Mouse (Mus musculus) testis, adult 2 months (tissue): Measurements from ENCODE around the gene Atxn1.

Experiments
- CTCF ChIP-seq: fragments of 200-500 bp; IDR thresholded peaks from 2 replicates; pipeline ENCODE4 v1.5.1; 2012; ENCODE audit warnings: low read depth, mild to moderate bottlenecking, inconsistent platforms, low read length, moderate library complexity; ENCODE audit not compliant: control insufficient read depth, insufficient read depth, insufficient replicate concordance
- POLR2A ChIP-seq: fragments of 200-500 bp; IDR thresholded peaks from 2 replicates; pipeline ENCODE4 v1.6.1; 2012; ENCODE audit warnings: low read depth, mild to moderate bottlenecking, inconsistent platforms, low read length, moderate library complexity; ENCODE audit not compliant: control insufficient read depth

- TF ChIP-seq CTCF (no peak), POLR2A (no peak)
These were observed 272.4 kb downstream of the Atxn1 start for GRCm38 (mm10) chr13:45692440-45692839.
